17 mouse cellular contexts compared by ENCODE assay signal in the genomic region with DNA sequence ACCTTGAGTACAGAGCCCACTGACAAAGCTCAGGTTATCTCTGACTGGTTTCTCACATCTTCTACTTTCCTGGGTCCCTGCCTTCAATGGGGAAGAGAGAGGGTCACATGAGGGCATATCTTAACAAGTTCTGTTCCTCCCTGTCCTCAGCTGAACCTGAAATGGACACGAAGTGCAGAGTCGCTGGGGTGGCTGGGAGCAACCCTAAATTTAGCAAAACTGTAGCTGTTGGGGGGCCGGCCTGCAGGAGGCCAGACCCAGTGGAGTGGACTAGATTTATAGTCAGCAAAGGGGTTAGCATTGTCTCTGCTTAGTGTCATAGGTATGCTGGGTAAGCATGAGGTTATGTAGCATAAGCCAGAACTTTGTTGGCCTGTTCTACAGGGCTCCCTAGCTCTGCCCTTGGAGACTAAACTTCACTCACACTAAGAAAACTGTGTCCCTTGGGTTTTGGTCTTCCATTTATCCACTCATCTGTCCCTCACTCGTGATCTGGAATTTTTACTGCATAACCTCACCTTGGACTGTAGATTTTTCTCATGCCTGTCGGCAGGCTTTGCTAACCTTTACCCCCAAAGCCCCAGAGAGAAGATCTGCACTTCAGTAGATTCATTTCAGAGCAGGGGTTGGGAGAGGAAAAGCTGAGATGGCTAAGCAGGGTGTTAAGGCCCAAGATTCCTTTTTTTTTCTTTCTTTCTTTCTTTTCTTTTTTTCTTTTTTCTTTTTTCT. TPM values are rescaled to one million over a fixed set of nuclear protein-coding genes. Genes with fewer than 3 reads are reported as not detected.
DNase-seq lines count a peak whose midpoint lies in the region; ATAC-seq and TF ChIP-seq lines count a peak whose summit lies in the region.
"Had no signal": no experiment of that assay in that cellular context is flagged by ENCODE, and none has a peak within 500 bp of the region (broad histone marks: within the 10 kb centered on the region; RNA-seq: fewer than 3 reads in every experiment).

No protein-coding gene starts in this region.

- no peaks in the 10 kb centered on the region for H3K27me3 ChIP-seq in intestine, embryonic 15.5 days (replicated peaks)
- H3K27me3 ChIP-seq: embryonic facial prominence, embryonic 15.5 days; forebrain, embryonic 13.5 days had no signal

- H3K9me3 ChIP-seq in intestine, embryonic 15.5 days = no peaks in the 10 kb centered on the region
- H3K9me3 ChIP-seq: embryonic facial prominence, embryonic 15.5 days; forebrain, embryonic 13.5 days; limb, embryonic 10.5 days had no signal

- ATAC-seq in intestine, embryonic 15.5 days = peak; percentile 74
- ATAC-seq: forebrain, embryonic 13.5 days; hindbrain, embryonic 16.5 days had no signal

- TF ChIP-seq POLR2A in bone marrow macrophage, adult 2 months (IDR thresholded peaks at IDR 0.05; ENCODE audit: borderline replicate concordance, low read depth, low read length) = no peak

- 42% methylated on average over 5 of the region's 5 CpGs for WGBS in intestine, embryonic 15.5 days

- H3K4me2 ChIP-seq in intestine, embryonic 15.5 days (replicated peaks) = no peak overlapping the region
- H3K4me2 ChIP-seq: embryonic facial prominence, embryonic 15.5 days; forebrain, embryonic 13.5 days had no signal

- H3K4me1 ChIP-seq in bone marrow macrophage, adult 2 months (ENCODE audit: control insufficient read depth, insufficient read depth, low read length) = peaks cover 43% of the 10 kb centered on the region
- no peaks in the 10 kb centered on the region for H3K4me1 ChIP-seq in intestine, embryonic 15.5 days (replicated peaks)
- H3K4me1 ChIP-seq: embryonic facial prominence, embryonic 15.5 days; forebrain, embryonic 13.5 days; limb, embryonic 10.5 days had no signal

- no peak overlapping the region for H3K9ac ChIP-seq in intestine, embryonic 15.5 days
- H3K9ac ChIP-seq: embryonic facial prominence, embryonic 15.5 days; forebrain, embryonic 13.5 days had no signal

- peak overlapping the region; percentile 40 for H3K27ac ChIP-seq in bone marrow macrophage, adult 2 months (ENCODE audit: insufficient read depth, low read depth, low read length)
- no peak overlapping the region for H3K27ac ChIP-seq in intestine, embryonic 15.5 days
- H3K27ac ChIP-seq: embryonic facial prominence, embryonic 15.5 days; forebrain, embryonic 13.5 days; limb, embryonic 10.5 days had no signal

- peak; percentile 33 for DNase-seq in kidney, adult 18-20 months
- no peak for DNase-seq in kidney, postnatal 14 days
- DNase-seq in 3T3-L1 (ENCODE audit: low read depth, low spot score) = peak; percentile 12
- DNase-seq in urinary bladder, postnatal 10 days (ENCODE audit: low spot score) = no peak
- no peak for DNase-seq in frontal cortex, postnatal 36 days (ENCODE audit: low spot score in 2 of 2)
- no peak for DNase-seq in right cerebral cortex, postnatal 4 days
- DNase-seq: adrenal gland, adult 2 months; layer of hippocampus, adult 9-11 months; lung, adult 2 months; right cerebral cortex, postnatal 14 days had no signal

- H3K4me3 ChIP-seq in bone marrow macrophage, adult 2 months (ENCODE audit: insufficient read depth, low read length) = no peak overlapping the region
- no peak overlapping the region for H3K4me3 ChIP-seq in intestine, embryonic 15.5 days (replicated peaks)
- H3K4me3 ChIP-seq: embryonic facial prominence, embryonic 15.5 days; forebrain, embryonic 13.5 days; limb, embryonic 10.5 days; myocyte had no signal

- no peak for TF ChIP-seq CTCF in bone marrow macrophage, adult 2 months (IDR thresholded peaks at IDR 0.05; ENCODE audit: low read depth, low read length)

- H3K36me3 ChIP-seq in intestine, embryonic 15.5 days = no peaks in the 10 kb centered on the region
- H3K36me3 ChIP-seq: embryonic facial prominence, embryonic 15.5 days; limb, embryonic 10.5 days had no signal

RNA-seq across cellular contexts. Expression of gene Cd34, which starts 54.1 kb away (rescaled TPM):
- polyA plus RNA-seq in bone marrow macrophage, adult 2 months (2012; ENCODE audit: insufficient read depth, insufficient read length, missing spikeins) = 0.23 TPM in 1 of 2 replicates, not detected in the other
- polyA plus RNA-seq in intestine, embryonic 15.5 days (2015; fragmentation: Nextera tagmentation; extraction: Ambion mirVana) = 59.9 and 65.1 TPM in 2 replicates

Comparison
In these comparisons a context has a peak if more than half of its experiments do, and no peak if none do; other contexts are left out.
1. DNase-seq: peak in kidney, adult 18-20 months (single experiment) and 3T3-L1 (single experiment); none in kidney, postnatal 14 days (single experiment), urinary bladder, postnatal 10 days (single experiment), frontal cortex, postnatal 36 days (0 of 2) and right cerebral cortex, postnatal 4 days (single experiment).
2. RNA of gene Cd34, which starts 54.1 kb away (polyA plus RNA-seq): 59.9 to 65.1 TPM in intestine, embryonic 15.5 days; 0.23 TPM in bone marrow macrophage, adult 2 months; every median in the first group is over 10 times any median in the second.